Mouse (Mus musculus): ENCODE measurements around the gene 4931440F15Rik.
"Not testable (repeated sequence)": the region's sequence is repeated elsewhere in the genome, so short reads cannot be mapped to it uniquely, and the experiment has no call there.

Gene 4931440F15Rik

GRCm38 (mm10) chr11:29825271-29825718 is at the start of gene 4931440F15Rik:
Gene 4931440F15Rik, minus strand, starts transcription at chr11:29825668.
- DNase-seq (ENCODE audit: low spot score) = not testable (repeated sequence)

DNA sequence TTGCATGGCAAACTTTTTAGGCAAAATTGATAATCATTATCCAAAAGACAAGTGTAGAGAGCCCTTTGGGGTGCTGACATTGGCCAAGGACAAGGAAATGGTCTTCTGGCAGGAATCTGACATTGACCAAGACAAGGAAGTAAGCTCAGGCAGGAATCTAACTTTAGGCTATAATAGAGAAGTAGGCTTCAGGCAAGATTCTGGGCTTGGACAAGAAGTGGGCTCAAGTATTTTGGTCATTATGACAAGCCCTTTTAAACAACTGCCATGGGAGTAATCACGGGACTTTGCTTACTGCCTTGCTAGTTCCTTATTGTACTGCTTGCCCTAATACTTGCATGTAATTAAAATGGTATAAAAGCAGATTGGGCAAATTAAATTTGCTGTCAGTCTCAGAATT is 49.3 kb upstream of the 4931440F15Rik start:
- not testable (repeated sequence) for DNase-seq (ENCODE audit: low spot score)

DNA sequence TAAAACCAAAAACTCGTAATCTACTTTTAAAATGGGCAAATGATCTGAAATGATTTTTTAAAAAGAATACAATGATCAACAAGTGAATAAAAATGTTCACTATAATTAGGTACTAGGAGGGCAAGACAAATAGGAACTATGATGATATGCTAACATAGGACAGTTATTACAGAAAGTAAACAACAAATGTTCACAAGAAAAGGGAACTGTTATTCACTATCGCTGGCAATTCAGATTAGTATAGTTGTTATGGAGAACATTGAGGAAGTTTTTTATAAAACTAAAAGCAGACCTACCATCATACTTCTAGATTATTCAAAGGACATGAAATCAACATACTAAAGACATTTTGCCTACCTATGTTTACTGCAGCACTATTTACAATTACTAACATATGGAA is 44.7 kb upstream of the 4931440F15Rik start:
- DNase-seq (ENCODE audit: low spot score) = no peak

DNA sequence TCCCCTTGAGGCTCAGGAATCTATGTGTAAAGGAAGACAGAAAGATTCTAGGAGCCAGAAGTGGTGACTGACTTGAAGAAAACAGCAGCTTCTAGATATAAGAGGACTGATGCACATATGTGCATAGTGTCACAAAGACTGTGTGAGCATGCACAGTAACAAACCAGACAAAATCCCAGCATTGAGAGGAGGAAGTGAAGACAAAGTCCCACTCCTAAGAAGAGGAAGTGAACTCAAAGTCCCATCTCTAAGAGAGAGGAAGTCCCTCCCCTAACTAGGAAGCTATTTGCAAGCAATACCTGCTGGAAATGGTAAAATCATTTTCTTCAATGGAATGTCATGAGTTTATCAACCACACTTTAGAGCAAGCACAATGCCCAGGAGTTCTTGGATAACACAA is 38.8 kb upstream of the 4931440F15Rik start:
- no peak for DNase-seq (ENCODE audit: low spot score)

DNA sequence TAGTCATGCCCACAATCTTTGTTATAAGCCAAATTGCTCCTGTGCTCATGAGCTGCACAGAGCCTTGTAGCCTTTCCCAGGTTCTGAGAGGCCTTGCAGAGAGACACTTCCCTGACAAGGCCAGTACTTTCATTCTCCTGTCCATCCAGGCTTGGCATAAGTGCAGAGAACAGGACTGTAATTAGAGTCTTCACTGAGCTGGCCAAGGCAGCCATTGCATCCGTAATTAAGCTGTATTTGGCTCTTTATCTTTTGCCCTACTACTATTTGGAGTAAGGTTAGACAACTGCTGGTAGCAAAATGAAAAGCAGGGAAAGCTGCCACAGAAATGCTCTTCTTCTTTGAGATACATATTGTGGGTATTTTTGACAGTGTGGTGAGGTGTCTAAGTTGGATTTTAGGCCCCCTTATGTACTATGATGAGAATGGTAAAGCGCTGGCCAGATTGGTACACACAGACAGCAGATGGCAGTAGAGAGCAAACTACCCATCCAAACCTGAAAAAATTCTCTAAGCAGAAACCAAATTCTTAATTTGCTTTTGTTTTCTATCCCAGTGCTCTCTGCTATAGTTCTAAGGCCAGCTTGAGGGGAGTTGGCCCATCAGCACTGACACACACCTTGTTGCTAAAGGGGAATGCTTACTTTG is 36.4 kb upstream of the 4931440F15Rik start:
- no peak for DNase-seq (ENCODE audit: low spot score)

DNA sequence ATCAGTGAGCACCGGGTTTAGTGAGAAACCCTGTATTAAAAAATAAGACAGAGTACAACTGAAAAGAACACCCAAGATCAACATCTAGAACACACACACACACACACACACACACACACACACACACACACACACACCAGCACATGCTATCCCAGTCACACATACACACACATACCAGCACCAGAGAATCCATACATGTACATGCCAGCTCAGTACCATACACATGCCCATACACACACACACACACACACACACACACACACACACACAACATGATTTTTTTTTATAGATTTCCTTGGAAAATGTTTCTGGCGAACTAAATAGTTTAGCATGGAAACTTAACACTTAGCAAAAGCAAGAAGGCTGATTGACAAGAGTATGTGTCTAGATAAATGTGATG is 35.6 kb upstream of the 4931440F15Rik start:
- no peak for DNase-seq (ENCODE audit: low spot score)

DNA sequence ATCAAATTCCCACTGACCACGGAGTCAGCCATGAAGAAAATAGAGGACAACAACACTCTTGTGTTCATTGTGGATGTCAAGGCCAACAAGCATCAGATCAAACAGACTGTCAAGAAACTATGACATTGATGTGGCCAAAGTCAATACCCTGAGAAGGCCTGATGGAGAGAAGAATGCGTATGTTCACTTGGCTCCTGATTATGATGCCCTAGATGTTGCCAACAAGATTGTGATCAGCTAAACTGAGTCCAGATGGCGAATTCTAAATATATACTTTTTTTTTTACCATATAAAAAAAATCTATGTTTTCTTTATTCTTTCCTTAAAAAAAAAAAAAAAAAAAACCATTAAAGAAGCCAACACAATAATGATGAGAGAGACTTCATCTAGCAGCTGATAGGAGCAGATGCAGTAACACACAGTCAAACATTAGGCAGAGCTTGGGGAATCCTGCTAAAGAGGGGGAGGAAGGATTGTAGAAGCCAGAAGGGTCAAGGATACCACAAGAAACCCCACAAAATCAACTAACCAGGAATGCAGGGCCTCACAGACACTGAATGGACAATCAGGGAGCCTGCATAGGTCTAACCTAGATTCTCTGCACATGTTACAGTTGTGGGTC is 15.2 kb upstream of the 4931440F15Rik start:
- no peak for DNase-seq (ENCODE audit: low spot score)

DNA sequence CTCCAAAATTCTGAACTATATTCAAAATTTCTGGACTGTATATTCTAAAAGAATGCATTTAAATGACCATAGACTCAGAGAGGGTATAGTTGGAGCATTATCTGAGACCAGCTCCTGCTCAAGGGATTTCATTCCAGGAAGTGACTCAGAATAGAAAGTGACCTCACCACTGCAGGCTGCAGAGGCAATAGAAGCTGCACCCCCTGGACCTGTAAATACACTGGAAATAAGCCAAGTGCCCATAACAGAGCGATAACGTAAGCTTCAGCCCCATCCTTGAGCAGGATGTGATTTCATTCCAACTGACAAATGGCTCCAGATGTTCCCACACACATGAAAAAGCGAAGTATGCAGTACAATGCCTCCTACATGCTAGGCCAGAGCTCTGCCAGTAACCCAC is 14.3 kb upstream of the 4931440F15Rik start:
- no peak for DNase-seq (ENCODE audit: low spot score)

- DNase-seq (ENCODE audit: low spot score) = no peak
Measured at GRCm38 (mm10) chr11:29837066-29837465, 11.6 kb upstream of the 4931440F15Rik start.

GRCm38 (mm10) chr11:29827729-29828128 is 2.3 kb upstream of the 4931440F15Rik start:
- no peak for DNase-seq (ENCODE audit: low spot score)

DNA sequence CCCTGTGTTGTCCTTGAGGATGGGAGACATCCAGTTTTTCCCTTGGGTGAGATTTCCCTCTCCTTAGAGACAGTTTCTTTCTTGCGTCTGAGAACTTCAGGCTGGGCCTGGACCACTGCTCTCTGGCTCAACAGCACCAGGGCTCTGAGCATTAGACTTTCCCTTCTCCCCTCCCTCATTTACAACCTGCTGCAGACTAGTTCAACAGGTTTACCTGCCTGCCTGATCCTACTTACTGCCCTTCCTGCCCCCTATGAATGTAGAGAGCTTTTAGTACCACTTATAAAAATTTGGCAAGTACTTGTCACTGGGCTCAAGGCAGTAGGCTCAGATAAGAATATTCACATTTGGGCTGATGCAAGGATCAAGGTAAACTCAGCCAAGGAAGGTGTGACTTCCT is 533 bp upstream of the 4931440F15Rik start:
- no peak for DNase-seq (ENCODE audit: low spot score)

GRCm38 (mm10) chr11:29824474-29825270 is 796 bp downstream of the 4931440F15Rik start:
- DNase-seq (ENCODE audit: low spot score) = not testable (repeated sequence)

GRCm38 (mm10) chr11:29823141-29823540 is 2.3 kb downstream of the 4931440F15Rik start:
- no peak for DNase-seq (ENCODE audit: low spot score)

- DNase-seq (ENCODE audit: low spot score) = no peak
Measured at GRCm38 (mm10) chr11:29815670-29816069, 9.8 kb downstream of the 4931440F15Rik start.

DNA sequence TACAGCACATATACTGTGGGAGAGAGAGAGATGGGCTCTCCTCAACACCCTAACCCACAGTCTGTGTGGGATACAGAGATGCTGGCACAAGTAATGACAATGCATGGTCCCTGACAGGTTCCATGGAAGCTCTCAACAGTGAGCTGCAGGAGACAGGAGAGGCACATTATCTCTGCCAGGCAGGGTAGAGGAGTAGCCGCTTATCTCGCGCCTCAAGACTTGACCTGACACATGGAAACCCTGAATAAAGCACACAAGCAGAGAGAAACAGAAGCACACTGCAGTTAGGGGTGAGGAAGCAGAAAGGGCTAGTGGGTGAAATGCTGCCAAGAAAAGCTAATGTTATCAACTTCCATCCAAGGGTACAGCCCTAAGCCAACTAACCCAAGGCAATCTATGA is 10.2 kb downstream of the 4931440F15Rik start:
- peak; percentile 29 for DNase-seq (ENCODE audit: low spot score)

GRCm38 (mm10) chr11:29813267-29813666 is 12.2 kb downstream of the 4931440F15Rik start:
- no peak for DNase-seq (ENCODE audit: low spot score)

GRCm38 (mm10) chr11:29812475-29812874 is 13.0 kb downstream of the 4931440F15Rik start:
- DNase-seq (ENCODE audit: low spot score) = no peak

DNA sequence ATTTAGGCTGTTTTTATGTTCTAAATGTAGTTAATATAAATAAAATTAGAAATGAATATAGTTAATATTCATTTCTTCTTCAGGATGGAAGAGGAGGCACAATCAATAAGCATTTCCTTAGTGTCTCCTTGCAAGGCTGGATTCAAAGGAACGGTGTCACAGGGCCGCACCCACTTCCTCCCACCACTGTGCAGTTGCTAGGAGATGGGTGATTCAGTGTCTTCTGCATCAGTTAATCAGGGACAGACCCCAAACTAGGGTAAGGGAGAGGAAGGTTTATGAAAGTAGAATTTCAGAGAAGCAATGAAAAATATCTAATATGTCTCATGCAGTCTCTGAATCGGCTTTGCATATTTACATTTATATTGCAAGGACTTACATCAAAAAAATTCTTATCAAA is 15.1 kb downstream of the 4931440F15Rik start:
- no peak for DNase-seq (ENCODE audit: low spot score)

- no peak for DNase-seq (ENCODE audit: low spot score)
Measured at GRCm38 (mm10) chr11:29808981-29809589, 16.4 kb downstream of the 4931440F15Rik start.

GRCm38 (mm10) chr11:29808173-29808980 is 17.1 kb downstream of the 4931440F15Rik start:
- DNase-seq (ENCODE audit: low spot score) = peak; percentile 46

GRCm38 (mm10) chr11:29807325-29807724 is 18.1 kb downstream of the 4931440F15Rik start:
- DNase-seq (ENCODE audit: low spot score) = no peak

Measured in ovary, adult 18-20 months (tissue).